Mouse (Mus musculus) T-helper 2 cell (primary cell): Measurements from ENCODE around the gene Cpa3.

Experiments used
- in situ Hi-C: fragments of 300-600 bp; cut with MboI, MseI; formaldehyde crosslinking; loops from one replicate; pipeline ENCODE4 v1.15.1; 2025; ENCODE audit warnings: high pct_unique_total_duplicates

The Cpa3 gene

GRCm38 (mm10) chr3:20242050-20242449 is at the start of gene Cpa3:
Gene Cpa3, minus strand, starts transcription at chr3:20242181.
- in situ Hi-C loops = no loop called here

GRCm38 (mm10) chr3:20291370-20291769 is 49.4 kb upstream of the Cpa3 start:
- in situ Hi-C loops = no loop called here

- in situ Hi-C loops = no loop called here
Measured at GRCm38 (mm10) chr3:20288761-20289160, 46.8 kb upstream of the Cpa3 start.

- in situ Hi-C loops = no loop called here
Measured at GRCm38 (mm10) chr3:20281796-20282195, 39.8 kb upstream of the Cpa3 start.

GRCm38 (mm10) chr3:20275633-20276032 is 33.7 kb upstream of the Cpa3 start, which contains the start of gene Cpb1:
Gene Cpb1, minus strand, starts transcription at chr3:20275733.
- in situ Hi-C loops = no loop called here

- in situ Hi-C loops = loop anchor here (10.0 kb wide), 1 partner anchor 250 kb away; no protein-coding TSS in a partner anchor
Measured at GRCm38 (mm10) chr3:20254566-20255479, 12.8 kb upstream of the Cpa3 start.

- in situ Hi-C loops = no loop called here
Measured at GRCm38 (mm10) chr3:20243913-20244312, 1.9 kb upstream of the Cpa3 start.

GRCm38 (mm10) chr3:20239741-20240140 is 2.2 kb downstream of the Cpa3 start:
- in situ Hi-C loops = no loop called here

GRCm38 (mm10) chr3:20236965-20237364 is 5.0 kb downstream of the Cpa3 start:
- in situ Hi-C loops = no loop called here

- in situ Hi-C loops = no loop called here
Measured at GRCm38 (mm10) chr3:20229027-20229426, 13.0 kb downstream of the Cpa3 start.

GRCm38 (mm10) chr3:20225429-20225828 is 16.6 kb downstream of the Cpa3 start:
- in situ Hi-C loops = no loop called here

GRCm38 (mm10) chr3:20222926-20223698 is 18.9 kb downstream of the Cpa3 start:
- in situ Hi-C loops = no loop called here

GRCm38 (mm10) chr3:20222136-20222535 is 19.8 kb downstream of the Cpa3 start:
- in situ Hi-C loops = no loop called here

GRCm38 (mm10) chr3:20198869-20199268 is 43.1 kb downstream of the Cpa3 start:
- in situ Hi-C loops = loop anchor here (10.0 to 25.0 kb wide), 2 partner anchors 287 to 674 kb away; no protein-coding TSS in a partner anchor

GRCm38 (mm10) chr3:20197878-20198277 is 44.1 kb downstream of the Cpa3 start:
- in situ Hi-C loops = loop anchor here (10.0 to 25.0 kb wide), 2 partner anchors 286 to 673 kb away; no protein-coding TSS in a partner anchor

GRCm38 (mm10) chr3:20188976-20189675 is 52.9 kb downstream of the Cpa3 start:
- in situ Hi-C loops = loop anchor here (25.0 kb wide), 1 partner anchor 277 kb away; no protein-coding TSS in a partner anchor

- in situ Hi-C loops = no loop called here
Measured at GRCm38 (mm10) chr3:20172394-20172793, 69.6 kb downstream of the Cpa3 start.

GRCm38 (mm10) chr3:20167487-20167886 is 74.5 kb downstream of the Cpa3 start:
- in situ Hi-C loops = no loop called here
